Mouse (Mus musculus): ENCODE data around the gene Hsd17b1. TPM values are rescaled to one million over a fixed set of nuclear protein-coding genes. Genes with fewer than 3 reads are reported as not detected.
A peak's percentile ranks its signal among the peaks of the same experiment; 100 is the strongest.

Gene Hsd17b1
- polyA plus RNA-seq, 1 experiment from 2014 or later = 0.26 TPM

- Histone ChIP-seq H3K36me3 (ENCODE audit: control insufficient read depth, insufficient read depth, low read length) (peaks cover 32% of the 10 kb centered on the region), H3K27me3 (replicated peaks; ENCODE audit: control insufficient read depth, insufficient read depth, low read length) (no peaks in the 10 kb centered on the region), H3K9ac (ENCODE audit: low read depth, low read length) (peak within 1 kb of the TSS; percentile 95), H3K4me1 (ENCODE audit: control insufficient read depth, insufficient read depth, low read depth, low read length) (peaks cover 31% of the 10 kb centered on the region), H3K4me2 (ENCODE audit: low read length) (peak within 1 kb of the TSS; percentile 97), H3K4me3 (ENCODE audit: low read length) (peak within 1 kb of the TSS; percentile 92), H3K27ac (ENCODE audit: low read depth, low read length) (peak within 1 kb of the TSS; percentile 86), H3K9me3 (ENCODE audit: control insufficient read depth, low read length) (no peaks in the 10 kb centered on the region)
- ATAC-seq = peak; percentile 86
- under 1% methylated on average over 51 of the region's 52 CpGs for WGBS
Measured at GRCm38 (mm10) chr11:101086756-101087681, 8.8 kb downstream of the Hsd17b1 start, which contains the start of gene Mlx. Gene Mlx (plus strand): TSS chr11:101087277.

DNA sequence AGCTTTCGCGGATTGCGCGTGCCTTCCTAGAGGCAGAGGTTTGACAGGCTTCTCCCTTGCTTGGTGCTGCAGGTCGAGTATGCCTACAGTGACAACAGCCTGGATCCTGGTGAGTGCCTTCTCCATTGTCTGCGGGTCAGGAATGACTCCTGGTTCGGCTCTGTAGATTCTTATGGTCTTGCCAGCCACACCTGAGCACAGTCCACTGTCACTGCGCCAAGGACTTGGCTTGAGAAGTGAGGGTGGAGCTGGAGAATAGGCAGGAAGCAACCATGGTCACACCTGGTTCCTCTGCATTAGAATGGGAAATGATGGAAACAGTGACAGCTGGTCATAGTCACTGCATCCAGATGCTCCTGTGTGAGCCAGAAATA is 9.5 kb downstream of the Hsd17b1 start:
- Histone ChIP-seq H3K36me3 (ENCODE audit: control insufficient read depth, insufficient read depth, low read length) (peaks cover 39% of the 10 kb centered on the region), H3K9me3 (ENCODE audit: control insufficient read depth, low read length) (no peaks in the 10 kb centered on the region), H3K27ac (ENCODE audit: low read depth, low read length) (peak overlapping the region; percentile 86), H3K4me3 (ENCODE audit: low read length) (peak overlapping the region; percentile 92), H3K27me3 (replicated peaks; ENCODE audit: control insufficient read depth, insufficient read depth, low read length) (no peaks in the 10 kb centered on the region), H3K4me1 (ENCODE audit: control insufficient read depth, insufficient read depth, low read depth, low read length) (peaks cover 31% of the 10 kb centered on the region), H3K9ac (ENCODE audit: low read depth, low read length) (peak overlapping the region; percentile 95), H3K4me2 (ENCODE audit: low read length) (peak overlapping the region; percentile 97)
- 8% methylated on average over 8 of the region's 8 CpGs for WGBS
- ATAC-seq = no peak

DNA sequence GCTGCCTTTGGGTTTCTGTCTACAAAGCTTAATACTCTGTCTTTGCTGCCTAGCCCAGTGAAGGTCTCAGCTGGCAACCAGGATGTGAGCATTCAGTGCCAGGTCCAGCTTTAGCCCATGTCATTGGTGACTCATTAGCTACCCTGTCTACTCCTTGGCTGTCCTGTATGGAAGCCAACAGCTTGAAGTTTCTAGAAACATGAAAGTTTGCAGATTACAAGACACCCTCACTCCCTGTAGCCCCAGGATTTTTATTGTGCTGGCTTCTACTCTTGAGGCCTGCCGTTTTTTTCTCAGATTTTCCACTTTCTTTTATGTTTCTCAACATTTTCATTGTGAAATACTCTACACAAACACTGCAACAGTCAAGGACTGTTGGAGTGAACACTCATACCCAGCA is 11.7 kb downstream of the Hsd17b1 start:
- no peak overlapping the region for H3K27ac ChIP-seq (ENCODE audit: low read depth, low read length)
- no peak overlapping the region for H3K9ac ChIP-seq (ENCODE audit: low read depth, low read length)
- WGBS = 95% methylated on average over 1 of the region's 1 CpGs
- no peak for ATAC-seq
- H3K36me3 ChIP-seq (ENCODE audit: control insufficient read depth, insufficient read depth, low read length) = peaks cover 45% of the 10 kb centered on the region
- peaks cover 29% of the 10 kb centered on the region for H3K4me1 ChIP-seq (ENCODE audit: control insufficient read depth, insufficient read depth, low read depth, low read length)
- no peak overlapping the region for H3K4me2 ChIP-seq (ENCODE audit: low read length)
- no peaks in the 10 kb centered on the region for H3K27me3 ChIP-seq (replicated peaks; ENCODE audit: control insufficient read depth, insufficient read depth, low read length)
- no peak overlapping the region for H3K4me3 ChIP-seq (ENCODE audit: low read length)
- no peaks in the 10 kb centered on the region for H3K9me3 ChIP-seq (ENCODE audit: control insufficient read depth, low read length)

DNA sequence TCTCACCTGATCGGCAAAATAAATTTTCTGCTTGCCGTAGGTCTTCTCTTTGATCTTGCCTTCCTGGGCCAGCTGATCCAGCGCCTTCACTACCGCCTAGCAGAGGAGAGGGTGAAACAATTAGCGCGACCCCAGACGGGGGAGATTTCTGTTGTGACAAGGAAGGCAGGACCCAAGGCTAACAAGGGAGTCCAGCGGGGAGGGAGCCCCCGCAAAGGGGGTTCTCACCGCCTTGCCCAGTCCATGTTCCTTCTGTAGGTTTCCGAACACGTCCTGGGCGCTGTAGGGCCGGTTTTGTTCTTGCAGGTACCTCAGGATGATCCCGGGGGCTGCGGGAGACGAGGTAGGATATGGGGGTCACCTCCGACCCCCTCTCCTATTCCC is 16.7 kb downstream of the Hsd17b1 start:
- Histone ChIP-seq H3K4me3 (ENCODE audit: low read length) (peak overlapping the region; percentile 81), H3K9me3 (ENCODE audit: control insufficient read depth, low read length) (no peaks in the 10 kb centered on the region), H3K27ac (ENCODE audit: low read depth, low read length) (peak overlapping the region; percentile 96), H3K27me3 (replicated peaks; ENCODE audit: control insufficient read depth, insufficient read depth, low read length) (no peaks in the 10 kb centered on the region), H3K36me3 (ENCODE audit: control insufficient read depth, insufficient read depth, low read length) (peaks cover 60% of the 10 kb centered on the region), H3K4me1 (ENCODE audit: control insufficient read depth, insufficient read depth, low read depth, low read length) (peaks cover 11% of the 10 kb centered on the region), H3K9ac (ENCODE audit: low read depth, low read length) (peak overlapping the region; percentile 93), H3K4me2 (ENCODE audit: low read length) (peak overlapping the region; percentile 92)
- WGBS = 2% methylated on average over 18 of the region's 18 CpGs
- ATAC-seq = no peak

GRCm38 (mm10) chr11:101095314-101096024 is 17.3 kb downstream of the Hsd17b1 start, which contains the start of gene Psmc3ip:
Gene Psmc3ip (minus strand): TSS chr11:101095436.
- peak within 1 kb of the TSS; percentile 81 for H3K4me3 ChIP-seq (ENCODE audit: low read length)
- peak within 1 kb of the TSS; percentile 96 for H3K27ac ChIP-seq (ENCODE audit: low read depth, low read length)
- peak within 1 kb of the TSS; percentile 92 for H3K4me2 ChIP-seq (ENCODE audit: low read length)
- H3K9me3 ChIP-seq (ENCODE audit: control insufficient read depth, low read length) = no peaks in the 10 kb centered on the region
- peak; percentile 96 for ATAC-seq
- H3K4me1 ChIP-seq (ENCODE audit: control insufficient read depth, insufficient read depth, low read depth, low read length) = peaks cover 11% of the 10 kb centered on the region
- no peaks in the 10 kb centered on the region for H3K27me3 ChIP-seq (replicated peaks; ENCODE audit: control insufficient read depth, insufficient read depth, low read length)
- WGBS = 1% methylated on average over 43 of the region's 43 CpGs
- peak within 1 kb of the TSS; percentile 93 for H3K9ac ChIP-seq (ENCODE audit: low read depth, low read length)
- peaks cover 58% of the 10 kb centered on the region for H3K36me3 ChIP-seq (ENCODE audit: control insufficient read depth, insufficient read depth, low read length)

DNA sequence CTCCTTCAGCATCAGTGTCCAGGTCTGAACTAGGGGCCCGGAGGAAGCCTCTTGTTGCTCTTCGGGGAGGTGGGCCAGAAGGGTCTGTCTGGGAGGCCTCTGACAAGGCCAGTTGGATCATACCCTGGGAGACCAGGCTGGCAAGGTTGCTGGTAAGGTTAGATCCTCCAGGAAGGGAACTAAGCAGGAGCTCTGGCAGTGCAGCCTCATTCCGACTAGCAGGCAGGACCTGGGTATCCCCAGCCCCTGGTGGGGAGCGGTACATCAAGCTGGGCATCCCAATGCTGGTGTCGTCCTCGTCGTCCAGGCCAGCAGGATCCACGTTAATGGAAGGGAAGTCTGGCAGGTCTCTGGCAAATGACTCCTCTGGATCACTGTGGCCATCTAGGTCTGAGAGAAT is 20.0 kb downstream of the Hsd17b1 start:
- Histone ChIP-seq H3K9ac (ENCODE audit: low read depth, low read length) (no peak overlapping the region), H3K27me3 (replicated peaks; ENCODE audit: control insufficient read depth, insufficient read depth, low read length) (no peaks in the 10 kb centered on the region), H3K36me3 (ENCODE audit: control insufficient read depth, insufficient read depth, low read length) (peaks cover 43% of the 10 kb centered on the region), H3K4me3 (ENCODE audit: low read length) (no peak overlapping the region), H3K4me2 (ENCODE audit: low read length) (no peak overlapping the region), H3K4me1 (ENCODE audit: control insufficient read depth, insufficient read depth, low read depth, low read length) (peaks cover 11% of the 10 kb centered on the region), H3K9me3 (ENCODE audit: control insufficient read depth, low read length) (no peaks in the 10 kb centered on the region), H3K27ac (ENCODE audit: low read depth, low read length) (no peak overlapping the region)
- ATAC-seq = no peak
- 90% methylated on average over 8 of the region's 8 CpGs for WGBS

DNA sequence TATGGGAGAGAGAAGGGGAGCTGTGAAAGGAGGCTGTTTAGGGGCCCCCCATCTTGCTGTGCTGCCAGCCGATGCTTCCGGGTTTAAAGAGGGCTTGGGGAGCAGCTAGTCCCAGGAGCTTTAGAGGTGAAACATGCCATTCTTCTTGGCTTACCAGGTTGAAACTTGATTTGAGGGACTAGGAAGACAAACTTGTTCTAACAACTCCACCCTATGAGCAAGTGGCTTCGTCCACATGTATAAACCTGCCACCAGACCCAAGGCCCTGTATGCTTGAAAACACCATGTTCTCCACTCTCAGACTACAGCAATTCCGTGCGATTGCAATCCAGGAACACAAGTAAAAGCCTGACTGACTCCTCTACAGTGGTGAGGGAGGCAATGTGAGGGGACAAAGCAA is 24.8 kb downstream of the Hsd17b1 start:
- WGBS = 94% methylated on average over 5 of the region's 5 CpGs
- H3K9me3 ChIP-seq (ENCODE audit: control insufficient read depth, low read length) = no peaks in the 10 kb centered on the region
- no peak overlapping the region for H3K4me2 ChIP-seq (ENCODE audit: low read length)
- peaks cover 33% of the 10 kb centered on the region for H3K36me3 ChIP-seq (ENCODE audit: control insufficient read depth, insufficient read depth, low read length)
- no peak overlapping the region for H3K27ac ChIP-seq (ENCODE audit: low read depth, low read length)
- ATAC-seq = no peak
- no peak overlapping the region for H3K9ac ChIP-seq (ENCODE audit: low read depth, low read length)
- no peaks in the 10 kb centered on the region for H3K4me1 ChIP-seq (ENCODE audit: control insufficient read depth, insufficient read depth, low read depth, low read length)
- H3K4me3 ChIP-seq (ENCODE audit: low read length) = no peak overlapping the region
- no peaks in the 10 kb centered on the region for H3K27me3 ChIP-seq (replicated peaks; ENCODE audit: control insufficient read depth, insufficient read depth, low read length)

DNA sequence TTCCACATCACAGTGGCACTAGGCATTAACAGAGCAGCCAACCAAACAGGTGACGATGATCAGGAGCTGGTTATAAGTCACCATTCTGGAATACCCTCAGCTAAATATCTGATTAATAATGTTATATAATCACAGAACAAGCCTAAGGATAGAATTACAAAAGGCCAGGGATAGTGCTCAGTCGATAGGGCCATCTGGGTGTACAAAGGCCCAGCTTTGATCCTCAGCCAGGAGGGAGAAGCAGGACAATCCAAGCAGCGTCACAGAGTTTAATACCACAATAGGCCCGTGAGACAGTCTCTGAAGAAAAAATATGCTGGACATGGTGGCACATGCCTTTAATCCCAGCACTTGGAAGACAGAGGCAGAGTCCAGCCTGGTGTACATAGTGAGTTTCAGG is 31.1 kb downstream of the Hsd17b1 start:
- Histone ChIP-seq H3K4me3 (ENCODE audit: low read length) (no peak overlapping the region), H3K4me2 (ENCODE audit: low read length) (no peak overlapping the region), H3K9ac (ENCODE audit: low read depth, low read length) (no peak overlapping the region), H3K9me3 (ENCODE audit: control insufficient read depth, low read length) (no peaks in the 10 kb centered on the region), H3K4me1 (ENCODE audit: control insufficient read depth, insufficient read depth, low read depth, low read length) (no peaks in the 10 kb centered on the region), H3K27ac (ENCODE audit: low read depth, low read length) (no peak overlapping the region), H3K36me3 (ENCODE audit: control insufficient read depth, insufficient read depth, low read length) (no peaks in the 10 kb centered on the region), H3K27me3 (replicated peaks; ENCODE audit: control insufficient read depth, insufficient read depth, low read length) (no peaks in the 10 kb centered on the region)
- 54% methylated on average over 4 of the region's 4 CpGs for WGBS
- ATAC-seq = no peak

DNA sequence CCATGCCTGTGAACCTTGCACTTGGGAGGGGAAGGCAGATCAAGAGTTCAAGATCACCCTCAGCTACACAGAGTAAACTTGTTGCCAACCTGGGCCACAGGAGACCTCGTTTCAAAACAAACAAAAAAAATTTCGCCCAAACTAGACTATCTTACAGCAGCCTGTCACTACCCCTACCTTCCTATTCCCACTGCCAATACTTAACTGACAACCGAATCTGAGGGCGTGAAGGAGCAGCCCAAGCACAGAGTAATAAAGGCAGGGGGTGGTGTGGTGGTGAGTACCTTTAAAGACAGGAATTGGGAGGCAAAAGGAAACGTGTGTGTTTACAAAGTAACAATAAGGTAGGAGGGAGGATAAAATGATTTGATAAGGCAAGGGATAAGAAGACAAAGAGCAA is 32.5 kb downstream of the Hsd17b1 start:
- H3K9ac ChIP-seq (ENCODE audit: low read depth, low read length) = no peak overlapping the region
- no peaks in the 10 kb centered on the region for H3K9me3 ChIP-seq (ENCODE audit: control insufficient read depth, low read length)
- no peak overlapping the region for H3K4me2 ChIP-seq (ENCODE audit: low read length)
- no peaks in the 10 kb centered on the region for H3K27me3 ChIP-seq (replicated peaks; ENCODE audit: control insufficient read depth, insufficient read depth, low read length)
- ATAC-seq = no peak
- WGBS = 67% methylated on average over 5 of the region's 5 CpGs
- H3K4me3 ChIP-seq (ENCODE audit: low read length) = no peak overlapping the region
- H3K36me3 ChIP-seq (ENCODE audit: control insufficient read depth, insufficient read depth, low read length) = no peaks in the 10 kb centered on the region
- no peak overlapping the region for H3K27ac ChIP-seq (ENCODE audit: low read depth, low read length)
- H3K4me1 ChIP-seq (ENCODE audit: control insufficient read depth, insufficient read depth, low read depth, low read length) = peaks cover 3% of the 10 kb centered on the region; the same call in 1 of the 2 replicates

Data from hindbrain, embryonic 16.5 days (tissue).